Mouse (Mus musculus): ENCODE data around the gene Dmac1.

- TF ChIP-seq POLR2A (IDR thresholded peaks at IDR 0.05; ENCODE audit: extremely low read depth, insufficient read depth, low read length) (no peak), CTCF (IDR thresholded peaks at IDR 0.05; ENCODE audit: extremely low read depth, insufficient read depth, low read length) (no peak)
These were observed 14.2 kb upstream of the Dmac1 start for GRCm38 (mm10) chr4:75292315-75292714.
